In the genomic region with DNA sequence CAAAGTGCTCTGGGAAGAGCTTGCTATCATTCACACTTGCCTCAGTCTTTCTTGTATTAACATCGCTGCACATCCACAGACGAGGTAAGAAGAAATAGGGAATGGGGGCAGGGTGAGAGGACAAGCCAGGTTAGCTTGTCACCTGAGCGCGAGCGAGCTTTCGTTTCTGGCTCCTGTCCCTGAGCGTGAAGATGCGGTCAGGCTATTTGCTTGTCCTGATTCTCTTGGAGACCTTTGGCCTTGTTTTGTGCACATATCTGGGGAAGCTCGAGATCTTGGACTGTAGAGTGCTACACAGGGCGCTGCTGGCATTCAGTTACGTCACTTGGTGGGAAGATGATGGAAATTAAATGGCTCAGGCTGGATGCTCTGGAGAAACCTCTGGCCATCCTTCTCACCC, we compare ENCODE assay signal across 28 mouse cellular contexts. TPM values are rescaled to one million over a fixed set of nuclear protein-coding genes. Genes with fewer than 3 reads are reported as not detected.
DNase-seq lines count a peak whose midpoint lies in the region; ATAC-seq and TF ChIP-seq lines count a peak whose summit lies in the region.
"Had no signal": no experiment of that assay in that cellular context is flagged by ENCODE, and none has a peak within 500 bp of the region (broad histone marks: within the 10 kb centered on the region; RNA-seq: fewer than 3 reads in every experiment).

No protein-coding gene starts in this region.

- no peaks in the 10 kb centered on the region for H3K27me3 ChIP-seq in heart, adult 2 months (ENCODE audit: control insufficient read depth, insufficient read depth, low read length)
- H3K27me3 ChIP-seq in heart, embryonic 14.5 days (ENCODE audit: control insufficient read depth, insufficient read depth, low read length) = no peaks in the 10 kb centered on the region
- no peaks in the 10 kb centered on the region for H3K27me3 ChIP-seq in heart, postnatal 0 days (ENCODE audit: control insufficient read depth, insufficient read depth, low read length)
- H3K27me3 ChIP-seq: CH12.LX; embryonic facial prominence, embryonic 12.5 days; embryonic facial prominence, embryonic 15.5 days; hindbrain, embryonic 13.5 days; intestine, embryonic 15.5 days; Patski had no signal

- no peak for TF ChIP-seq CTCF in heart, adult 2 months (IDR thresholded peaks at IDR 0.05)
- TF ChIP-seq CTCF in heart, postnatal 0 days (IDR thresholded peaks at IDR 0.05; ENCODE audit: low read depth) = no peak

- no peak for TF ChIP-seq EP300 in heart, adult 2 months (IDR thresholded peaks at IDR 0.05; ENCODE audit: insufficient read depth, low read depth, low read length)
- no peak for TF ChIP-seq EP300 in heart, postnatal 0 days (IDR thresholded peaks at IDR 0.05; ENCODE audit: low read depth)

- TF ChIP-seq POLR2A in heart, adult 2 months (IDR thresholded peaks at IDR 0.05; ENCODE audit: insufficient read depth, low read depth, low read length) = no peak

- WGBS in heart, adult 2 months = 64% methylated on average over 11 of the region's 11 CpGs
- 86% methylated on average over 11 of the region's 11 CpGs for WGBS in heart, embryonic 14.5 days
- 83% methylated on average over 11 of the region's 11 CpGs for WGBS in heart, postnatal 0 days

- no peak overlapping the region for H3K9ac ChIP-seq in heart, adult 2 months (ENCODE audit: low read depth, low read length)
- no peak overlapping the region for H3K9ac ChIP-seq in heart, embryonic 14.5 days (ENCODE audit: low read length)
- H3K9ac ChIP-seq in heart, postnatal 0 days (replicated peaks; ENCODE audit: low read depth, low read length) = no peak overlapping the region
- H3K9ac ChIP-seq: embryonic facial prominence, embryonic 12.5 days; embryonic facial prominence, embryonic 15.5 days; forebrain, postnatal 0 days; hindbrain, embryonic 13.5 days; intestine, embryonic 15.5 days had no signal

- H3K4me1 ChIP-seq in heart, adult 2 months (ENCODE audit: control insufficient read depth, insufficient read depth, low read length) = peaks cover 9% of the 10 kb centered on the region
- peaks cover 21 to 30% of the 10 kb centered on the region in 2 experiments for H3K4me1 ChIP-seq in heart, embryonic 14.5 days (ENCODE audit: control insufficient read depth in 2 of 2, insufficient read depth in 2 of 2, low read length in 2 of 2)
- peaks cover 34% of the 10 kb centered on the region for H3K4me1 ChIP-seq in heart, postnatal 0 days (ENCODE audit: control insufficient read depth, insufficient read depth)
- H3K4me1 ChIP-seq: embryonic facial prominence, embryonic 12.5 days; hindbrain, embryonic 13.5 days; intestine, embryonic 15.5 days had no signal

- DNase-seq in heart, adult 2 months = peak in 1 of 2 experiments; percentile 17
- DNase-seq in heart, postnatal 25 days (ENCODE audit: low spot score) = no peak
- DNase-seq in heart, postnatal 14 days = no peak
- no peak for DNase-seq in heart, postnatal 0 days (ENCODE audit: low spot score)
- DNase-seq in heart, postnatal 10 days = no peak
- DNase-seq in yolk sac, embryonic 10.5 days (ENCODE audit: low spot score) = peak; percentile 63
- DNase-seq: adrenal gland, postnatal 10 days; adrenal gland, postnatal 36 days; B cell, adult 2 months; cerebellum, adult 18-20 months; cerebellum, adult 9-10 months; cerebellum, postnatal 14 days; forebrain, postnatal 0 days; gastrocnemius, adult 2 months; gastrocnemius, postnatal 14 days; kidney, adult 11 months; kidney, adult 8-10 months had no signal

- peak overlapping the region; percentile 82 for H3K27ac ChIP-seq in heart, adult 2 months
- peak overlapping the region; percentile 74 to 88 for H3K27ac ChIP-seq in heart, embryonic 14.5 days (replicated peaks in 1 of 2; ENCODE audit: control insufficient read depth in 1 of 2, insufficient read depth in 1 of 2, low read depth in 2 of 2, low read length in 2 of 2)
- peak overlapping the region; percentile 95 for H3K27ac ChIP-seq in heart, postnatal 0 days (ENCODE audit: low read depth)
- H3K27ac ChIP-seq: embryonic facial prominence, embryonic 12.5 days; embryonic facial prominence, embryonic 15.5 days; gastrocnemius, adult 2 months; hindbrain, embryonic 10.5 days; hindbrain, embryonic 13.5 days; intestine, embryonic 15.5 days had no signal

- H3K9me3 ChIP-seq in heart, embryonic 14.5 days (ENCODE audit: control insufficient read depth, low read length) = no peaks in the 10 kb centered on the region
- H3K9me3 ChIP-seq in heart, postnatal 0 days (replicated peaks; ENCODE audit: control insufficient read depth, low read length) = no peaks in the 10 kb centered on the region
- H3K9me3 ChIP-seq: embryonic facial prominence, embryonic 12.5 days; embryonic facial prominence, embryonic 15.5 days; G1E; hindbrain, embryonic 10.5 days; hindbrain, embryonic 13.5 days; intestine, embryonic 15.5 days had no signal

- peaks cover 3% of the 10 kb centered on the region; the same call in 1 of the 2 replicates for H3K36me3 ChIP-seq in heart, adult 2 months (ENCODE audit: control insufficient read depth, insufficient read depth, low read length)
- H3K36me3 ChIP-seq in heart, embryonic 14.5 days (ENCODE audit: control insufficient read depth, insufficient read depth, low read length) = no peaks in the 10 kb centered on the region
- no peaks in the 10 kb centered on the region for H3K36me3 ChIP-seq in heart, postnatal 0 days (replicated peaks; ENCODE audit: control insufficient read depth, insufficient read depth, low read length)
- H3K36me3 ChIP-seq: embryonic facial prominence, embryonic 12.5 days; embryonic facial prominence, embryonic 15.5 days; G1E; hindbrain, embryonic 10.5 days; hindbrain, embryonic 13.5 days; intestine, embryonic 15.5 days had no signal

- no peak for ATAC-seq in heart, embryonic 14.5 days (ENCODE audit: insufficient number of reproducible peaks, insufficient read depth, low FRiP score, low read depth)
- ATAC-seq in heart, postnatal 0 days (ENCODE audit: insufficient read depth, low read depth) = no peak
- ATAC-seq: forebrain, embryonic 14.5 days; forebrain, postnatal 0 days; hindbrain, embryonic 16.5 days; intestine, embryonic 15.5 days; Patski had no signal

- H3K4me2 ChIP-seq in heart, embryonic 14.5 days (ENCODE audit: low read length) = no peak overlapping the region
- H3K4me2 ChIP-seq in heart, postnatal 0 days (ENCODE audit: low read depth, low read length) = no peak overlapping the region
- H3K4me2 ChIP-seq: embryonic facial prominence, embryonic 12.5 days; embryonic facial prominence, embryonic 15.5 days; hindbrain, embryonic 13.5 days; intestine, embryonic 15.5 days had no signal

- intact Hi-C loops in heart, adult 2 months (cut with DNase I) = no loop called here
- intact Hi-C loops in heart, postnatal 25 days (cut with DNase I) = no loop called here
- intact Hi-C loops in heart, postnatal 14 days (cut with DNase I) = loop anchor here (10.0 kb wide), 1 partner anchor 180 kb away; no protein-coding TSS in a partner anchor
- intact Hi-C loops in heart, postnatal 10 days (cut with DNase I) = no loop called here

- H3K4me3 ChIP-seq in heart, adult 2 months = no peak overlapping the region
- H3K4me3 ChIP-seq in heart, embryonic 14.5 days (ENCODE audit: control insufficient read depth in 1 of 2, insufficient read depth in 1 of 2, low read depth in 1 of 2, low read length in 2 of 2) = no peak overlapping the region
- no peak overlapping the region for H3K4me3 ChIP-seq in heart, postnatal 0 days (ENCODE audit: low read depth, low read length)
- H3K4me3 ChIP-seq: embryonic facial prominence, embryonic 12.5 days; embryonic facial prominence, embryonic 15.5 days; gastrocnemius, adult 2 months; hindbrain, embryonic 10.5 days; hindbrain, embryonic 13.5 days; intestine, embryonic 15.5 days had no signal

- no peaks in the 10 kb centered on the region for H3K79me2 ChIP-seq in heart, adult 2 months (replicated peaks; ENCODE audit: control insufficient read depth, insufficient read depth, low read length)

RNA-seq across cellular contexts. Expression of a gene that starts 18.8 kb away (rescaled TPM):
- 100 to 1,000 TPM; 149 to 186 TPM for total RNA-seq in heart, adult 2 months (2021)
- polyA plus RNA-seq in heart, adult 2 months (2012; rRNA removed) = 53.7 and 84.5 TPM in 2 replicates
- total RNA-seq in heart, postnatal 25 days (2021) = 100 to 1,000 TPM; 143 to 145 TPM
- polyA plus RNA-seq in heart, embryonic 14.5 days (2014; fragmentation: Nextera tagmentation; extraction: Ambion mirVana) = 35.6 and 36.5 TPM in 2 replicates
- 100 to 1,000 TPM; 109 to 122 TPM for total RNA-seq in heart, postnatal 14 days (2021)
- total RNA-seq in heart, postnatal 0 days (2014; rRNA removed; ENCODE audit: low replicate concordance) = 80.9 and 85.3 TPM in 2 replicates
- polyA plus RNA-seq in heart, postnatal 0 days (2015; fragmentation: Nextera tagmentation; extraction: Ambion mirVana) = 19.8 and 20.0 TPM in 2 replicates
- total RNA-seq in heart, postnatal 10 days (2021) = 100 to 1,000 TPM; 128 to 131 TPM

RNA-seq across cellular contexts. Expression of a gene that starts 27.0 kb away (rescaled TPM):
- total RNA-seq in heart, adult 2 months (2021) = 10 to 100 TPM; 12.8 to 13.8 TPM
- polyA plus RNA-seq in heart, adult 2 months (2012; rRNA removed) = 5.7 and 9.3 TPM in 2 replicates
- 10 to 100 TPM; 13.9 to 15.8 TPM for total RNA-seq in heart, postnatal 25 days (2021)
- 17.7 and 18.7 TPM in 2 replicates for polyA plus RNA-seq in heart, embryonic 14.5 days (2014; fragmentation: Nextera tagmentation; extraction: Ambion mirVana)
- 10 to 100 TPM; 11.0 to 11.9 TPM for total RNA-seq in heart, postnatal 14 days (2021)
- total RNA-seq in heart, postnatal 0 days (2014; rRNA removed; ENCODE audit: low replicate concordance) = 4.2 and 11.1 TPM in 2 replicates
- polyA plus RNA-seq in heart, postnatal 0 days (2015; fragmentation: Nextera tagmentation; extraction: Ambion mirVana) = 16.2 TPM in 2 replicates
- total RNA-seq in heart, postnatal 10 days (2021) = 10 to 100 TPM in 1 of 2 experiments, 1 to 10 TPM in 1; 8.0 to 10.8 TPM
